Mouse (Mus musculus) retina, postnatal 7 days (tissue): Measurements from ENCODE around the gene Emb.

ENCODE experiments used
- DNase-seq: peaks from one replicate; pipeline ENCODE4 v3.0.0-alpha.2; 2012; ENCODE audit warnings: low read depth, low spot score

The Emb gene

GRCm38 (mm10) chr13:117220501-117221321, 12.4 kb downstream of the Emb start, which contains the start of gene Gm17509:
Gm17509 (minus strand) TSS chr13:117221075.
- DNase-seq: peak; percentile 39

- no peak for DNase-seq
These were observed 14.8 kb downstream of the Emb start for GRCm38 (mm10) chr13:117223125-117223524.

GRCm38 (mm10) chr13:117224901-117225300, 16.6 kb downstream of the Emb start:
- DNase-seq: no peak

- no peak for DNase-seq
These were observed 17.2 kb downstream of the Emb start for GRCm38 (mm10) chr13:117225561-117225960.

GRCm38 (mm10) chr13:117230371-117231110, 22.2 kb downstream of the Emb start:
- DNase-seq: no peak

- no peak for DNase-seq
These were observed 25.5 kb downstream of the Emb start for GRCm38 (mm10) chr13:117233808-117234207.

GRCm38 (mm10) chr13:117234486-117234885, 26.1 kb downstream of the Emb start:
- DNase-seq: no peak

GRCm38 (mm10) chr13:117235530-117236212, 27.3 kb downstream of the Emb start:
- no peak for DNase-seq

GRCm38 (mm10) chr13:117237111-117237510, 28.8 kb downstream of the Emb start:
- no peak for DNase-seq

- DNase-seq: no peak
These were observed 33.7 kb downstream of the Emb start for GRCm38 (mm10) chr13:117242063-117242462.

GRCm38 (mm10) chr13:117242621-117243020, 34.3 kb downstream of the Emb start:
- no peak for DNase-seq

GRCm38 (mm10) chr13:117260704-117261103, 52.4 kb downstream of the Emb start:
- DNase-seq: no peak

- no peak for DNase-seq
These were observed 57.8 kb downstream of the Emb start for GRCm38 (mm10) chr13:117266156-117266555.

- no peak for DNase-seq
These were observed 59.6 kb downstream of the Emb start for GRCm38 (mm10) chr13:117267963-117268362.

GRCm38 (mm10) chr13:117284036-117284435, 75.7 kb downstream of the Emb start:
- DNase-seq: no peak

- DNase-seq: no peak
These were observed 78.6 kb downstream of the Emb start for GRCm38 (mm10) chr13:117286939-117287338.

GRCm38 (mm10) chr13:117287400-117287799, 79.1 kb downstream of the Emb start:
- no peak for DNase-seq

- DNase-seq: peak; percentile 67
These were observed 81.3 kb downstream of the Emb start for GRCm38 (mm10) chr13:117289494-117290270.

- peak; percentile 73 for DNase-seq
These were observed 103.3 kb downstream of the Emb start for GRCm38 (mm10) chr13:117311446-117312225.
